Comparison of ENCODE assay signal across 8 mouse cellular contexts in genomic region chr8:88627265-88627991, GRCm38 (mm10). TPM values are rescaled to one million over a fixed set of nuclear protein-coding genes. Genes with fewer than 3 reads are reported as not detected.
A peak's percentile ranks its signal among the peaks of the same experiment; 100 is the strongest.
DNase-seq lines count a peak whose midpoint lies in the region; ATAC-seq and TF ChIP-seq lines count a peak whose summit lies in the region.

No protein-coding gene starts in this region.

- TF ChIP-seq CTCF in midbrain, postnatal 0 days (IDR thresholded peaks at IDR 0.05), result 0 out of 2 replicates have a peak, but pooled peaks have one; percentile 3

- no peaks in the 10 kb centered on the region for H3K36me3 ChIP-seq in embryonic facial prominence, embryonic 14.5 days (ENCODE audit: control insufficient read depth, insufficient read depth, low read length)
- no peaks in the 10 kb centered on the region for H3K36me3 ChIP-seq in limb, embryonic 13.5 days
- H3K36me3 ChIP-seq in midbrain, postnatal 0 days (ENCODE audit: insufficient read depth, low read length), result no peaks in the 10 kb centered on the region

- peak overlapping the region; percentile 83 for H3K9ac ChIP-seq in embryonic facial prominence, embryonic 14.5 days (ENCODE audit: low read depth, low read length)
- H3K9ac ChIP-seq in limb, embryonic 13.5 days, result peak overlapping the region; percentile 76
- H3K9ac ChIP-seq in midbrain, postnatal 0 days (replicated peaks; ENCODE audit: low read length, poor library complexity, severe bottlenecking), result peak overlapping the region; percentile 79

- H3K4me3 ChIP-seq in embryonic facial prominence, embryonic 14.5 days (ENCODE audit: low read depth, low read length), result peak overlapping the region; percentile 63
- peak overlapping the region; percentile 57 for H3K4me3 ChIP-seq in limb, embryonic 13.5 days
- peak overlapping the region; percentile 51 for H3K4me3 ChIP-seq in midbrain, postnatal 0 days (ENCODE audit: low read depth, low read length)

- H3K27me3 ChIP-seq in embryonic facial prominence, embryonic 14.5 days (replicated peaks; ENCODE audit: control insufficient read depth, insufficient read depth, low read length), result peaks cover 14% of the 10 kb centered on the region; the same call in 1 of the 2 replicates
- peaks cover 45% of the 10 kb centered on the region for H3K27me3 ChIP-seq in limb, embryonic 13.5 days
- no peaks in the 10 kb centered on the region for H3K27me3 ChIP-seq in midbrain, postnatal 0 days (ENCODE audit: insufficient read depth, low read length)

- H3K4me1 ChIP-seq in embryonic facial prominence, embryonic 14.5 days (ENCODE audit: control insufficient read depth, insufficient read depth, low read length), result peaks cover 7% of the 10 kb centered on the region; the same call in 1 of the 2 replicates
- peaks cover 9% of the 10 kb centered on the region for H3K4me1 ChIP-seq in limb, embryonic 13.5 days
- H3K4me1 ChIP-seq in midbrain, postnatal 0 days (ENCODE audit: insufficient read depth, low read length), result no peaks in the 10 kb centered on the region

- H3K4me2 ChIP-seq in embryonic facial prominence, embryonic 14.5 days (ENCODE audit: low read depth, low read length), result peak overlapping the region; percentile 93
- H3K4me2 ChIP-seq in limb, embryonic 13.5 days (replicated peaks), result peak overlapping the region; percentile 92
- peak overlapping the region; percentile 86 for H3K4me2 ChIP-seq in midbrain, postnatal 0 days (ENCODE audit: low read depth, low read length, poor library complexity, severe bottlenecking)

- H3K9me3 ChIP-seq in embryonic facial prominence, embryonic 14.5 days (ENCODE audit: control insufficient read depth, low read length), result no peaks in the 10 kb centered on the region
- H3K9me3 ChIP-seq in limb, embryonic 13.5 days, result no peaks in the 10 kb centered on the region
- H3K9me3 ChIP-seq in midbrain, postnatal 0 days (ENCODE audit: low read length), result no peaks in the 10 kb centered on the region

- peak overlapping the region; percentile 78 for H3K27ac ChIP-seq in embryonic facial prominence, embryonic 14.5 days (replicated peaks; ENCODE audit: low read depth, low read length)
- H3K27ac ChIP-seq in limb, embryonic 13.5 days, result peak overlapping the region; percentile 55; the same call in 1 of the 2 replicates
- H3K27ac ChIP-seq in midbrain, postnatal 0 days (ENCODE audit: low read depth, low read length), result peak overlapping the region; percentile 86

- WGBS in embryonic facial prominence, embryonic 14.5 days, result 2% methylated on average over 25 of the region's 105 CpGs
- under 1% methylated on average over 105 of the region's 105 CpGs for WGBS in limb, embryonic 13.5 days
- WGBS in midbrain, postnatal 0 days, result under 1% methylated on average over 78 of the region's 105 CpGs

- ATAC-seq in embryonic facial prominence, embryonic 14.5 days (ENCODE audit: low read depth), result peak; percentile 89
- peak; percentile 86 for ATAC-seq in limb, embryonic 13.5 days (ENCODE audit: low FRiP score, low read depth)
- peak; percentile 89 for ATAC-seq in midbrain, postnatal 0 days (ENCODE audit: low FRiP score)

- peak; percentile 72 for DNase-seq in layer of hippocampus, adult 11-12 months (ENCODE audit: low spot score)
- no peak for DNase-seq in layer of hippocampus, adult 9-10 months (ENCODE audit: low spot score)
- DNase-seq in embryonic facial prominence, embryonic 14.5 days (ENCODE audit: low spot score), result peak; percentile 94
- DNase-seq in heart, adult 9 months (ENCODE audit: low spot score in 2 of 2), result peak; percentile 68 to 71
- peak; percentile 69 for DNase-seq in kidney, adult 9 months
- peak; percentile 96 for DNase-seq in midbrain, postnatal 0 days (ENCODE audit: low spot score)
- peak; percentile 80 for DNase-seq in telencephalon, adult 2 months (ENCODE audit: low read depth, low spot score)

RNA-seq across cellular contexts. Expression of gene Snx20, which starts 8.5 kb away (rescaled TPM):
- 2.7 and 4.2 TPM in 2 replicates for polyA plus RNA-seq in embryonic facial prominence, embryonic 14.5 days (2014; fragmentation: Nextera tagmentation; extraction: Ambion mirVana)
- polyA plus RNA-seq in limb, embryonic 13.5 days (2015; fragmentation: Nextera tagmentation; extraction: Ambion mirVana), result 1.2 and 1.5 TPM in 2 replicates
- total RNA-seq in midbrain, postnatal 0 days (2014; rRNA removed), result 0.80 and 1.4 TPM in 2 replicates
- polyA plus RNA-seq in midbrain, postnatal 0 days (2015; fragmentation: Nextera tagmentation; extraction: Ambion mirVana), result 2.0 and 2.1 TPM in 2 replicates

RNA-seq across cellular contexts. Expression of gene Nod2, which starts 19.7 kb away (rescaled TPM):
- polyA plus RNA-seq in embryonic facial prominence, embryonic 14.5 days (2014; fragmentation: Nextera tagmentation; extraction: Ambion mirVana), result 0.19 and 0.58 TPM in 2 replicates
- 0.19 and 0.36 TPM in 2 replicates for polyA plus RNA-seq in limb, embryonic 13.5 days (2015; fragmentation: Nextera tagmentation; extraction: Ambion mirVana)
- 0.57 and 0.88 TPM in 2 replicates for total RNA-seq in midbrain, postnatal 0 days (2014; rRNA removed)
- polyA plus RNA-seq in midbrain, postnatal 0 days (2015; fragmentation: Nextera tagmentation; extraction: Ambion mirVana), result 0.17 and 0.18 TPM in 2 replicates
